Mouse (Mus musculus) lung, adult 2 months (tissue): ENCODE measurements around the gene Tmem63b.

Experiments used
- CTCF ChIP-seq: fragments of 200-500 bp; IDR thresholded peaks from 2 replicates; pipeline ENCODE4 v1.5.1; 2011; ENCODE audit warnings: mild to moderate bottlenecking, low read length, control low read depth; ENCODE audit not compliant: insufficient read depth
- POLR2A ChIP-seq: fragments of 200-500 bp; IDR thresholded peaks from 2 replicates; pipeline ENCODE4 v1.6.1; 2011; ENCODE audit warnings: low read depth, mild to moderate bottlenecking, control low read depth, low read length, borderline replicate concordance; ENCODE audit errors: extremely low read depth

GRCm38 (mm10) chr17:45701236-45701591 is 14.5 kb upstream of the Tmem63b start:
- TF ChIP-seq CTCF (no peak), POLR2A (no peak)
